Mouse (Mus musculus) 3134 (cell line): Measurements from ENCODE around the gene Olfr1192-ps1.
"Not testable (repeated sequence)": the region's sequence is repeated elsewhere in the genome, so short reads cannot be mapped to it uniquely, and the experiment has no call there.

Experiments
- DNase-seq: peaks from one replicate; pipeline ENCODE4 v3.0.0-alpha.2; 2011; ENCODE audit warnings: low spot score; ENCODE audit not compliant: insufficient read length; ENCODE audit errors: extremely low read depth

Gene Olfr1192-ps1

DNA sequence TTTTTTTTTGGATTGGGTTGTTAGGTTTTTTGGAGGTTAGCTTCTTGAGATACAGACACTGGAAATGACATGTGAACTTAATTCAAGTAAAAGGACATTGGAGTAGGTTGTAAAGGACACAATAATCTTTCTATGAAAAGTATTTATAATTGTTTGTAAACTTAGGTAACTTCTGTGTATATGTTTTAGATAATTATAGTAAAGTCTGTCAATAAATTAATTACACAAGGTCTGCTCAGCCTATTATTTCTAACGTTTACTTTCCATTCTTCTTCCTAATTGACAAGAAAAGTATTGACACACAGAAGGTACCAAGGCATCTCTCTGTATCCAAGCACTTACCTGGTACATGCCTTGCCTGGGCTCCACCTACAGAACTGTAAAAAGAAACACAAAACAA is at the start of gene Olfr1192-ps1:
Olfr1192-ps1 (plus strand) TSS at position 301 of the 400 bp plus-strand sequence.
- DNase-seq, result no peak

- DNase-seq, result not testable (repeated sequence)
Measured at GRCm38 (mm10) chr2:88640242-88640641, 8.1 kb upstream of the Olfr1192-ps1 start, which contains the start of gene Olfr1191-ps1. TSS of gene Olfr1191-ps1 (plus strand) at chr2:88640542.

GRCm38 (mm10) chr2:88675328-88675727 is 27.0 kb downstream of the Olfr1192-ps1 start, which contains the start of gene Olfr1193:
TSS of gene Olfr1193 (plus strand) at chr2:88675628.
- not testable (repeated sequence) for DNase-seq

DNA sequence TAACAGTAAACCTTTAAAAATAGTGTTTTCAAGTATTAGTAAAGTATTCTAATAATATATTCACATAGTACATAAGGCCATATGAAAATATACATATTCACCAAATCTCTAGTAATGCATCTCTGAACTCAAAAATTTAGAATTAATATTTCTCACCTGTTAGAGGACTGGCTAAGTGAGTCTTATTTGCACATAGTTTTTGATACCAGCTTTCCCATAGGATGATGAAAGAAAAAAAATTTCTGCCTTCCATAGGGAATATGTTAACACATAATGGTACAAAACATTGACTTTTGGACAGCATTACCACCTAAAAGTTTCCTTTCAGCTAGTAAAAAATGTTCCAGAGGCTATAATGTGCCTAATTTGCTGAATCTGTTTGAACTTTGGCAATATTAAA is 40.8 kb downstream of the Olfr1192-ps1 start, which contains the start of gene Olfr1195:
Olfr1195 (minus strand) TSS at position 101 of the 400 bp plus-strand sequence.
- no peak for DNase-seq

GRCm38 (mm10) chr2:88704497-88704896 is 56.2 kb downstream of the Olfr1192-ps1 start, which contains the start of gene Olfr1196:
TSS of gene Olfr1196 (minus strand) at chr2:88704597.
- no peak for DNase-seq
